Mouse (Mus musculus): ENCODE measurements around the gene Adgrl3.

Adgrl3 gene

DNA sequence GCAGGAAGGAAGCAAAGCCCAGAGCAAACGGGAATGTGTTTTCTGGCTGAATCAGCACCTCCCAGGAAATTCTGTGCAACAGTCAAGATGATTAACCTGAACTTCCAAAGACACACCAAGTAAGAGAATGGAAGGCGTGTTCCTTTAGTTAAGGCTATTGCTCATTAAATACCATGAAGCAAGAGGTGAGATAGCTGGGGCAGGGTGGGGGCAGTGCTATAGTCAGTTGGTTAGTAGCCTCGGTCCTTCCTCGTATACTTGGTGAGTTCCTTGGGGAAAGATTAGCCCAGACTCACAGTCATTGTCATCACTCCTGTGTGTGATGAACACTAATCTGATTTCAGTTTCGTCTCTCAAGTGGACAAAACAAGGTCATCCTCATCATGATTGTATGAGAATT lies 53.0 kb downstream of the Adgrl3 start:
- ATAC-seq (ENCODE audit: insufficient number of reproducible peaks, low FRiP score, low TSS enrichment) = no peak

DNA sequence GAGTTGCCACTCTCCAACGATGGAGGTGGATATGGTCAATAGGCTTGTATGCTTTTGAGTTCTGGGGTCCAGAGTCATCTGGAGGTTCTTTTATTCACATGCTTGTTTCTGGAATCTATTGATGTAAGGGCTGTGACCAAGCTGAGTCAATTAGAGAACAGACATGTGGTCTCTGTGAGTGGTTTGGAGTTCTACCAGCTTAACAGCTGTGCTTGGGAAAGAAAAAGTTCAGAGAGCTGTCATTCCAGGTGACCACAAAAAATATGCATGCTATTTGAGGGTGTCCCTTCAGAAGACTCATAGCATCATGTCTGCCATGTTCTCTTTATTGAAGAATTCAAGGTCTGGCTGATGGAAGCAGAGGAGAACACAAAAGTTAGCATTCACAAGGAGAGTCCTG lies 53.9 kb downstream of the Adgrl3 start:
- no peak for ATAC-seq (ENCODE audit: insufficient number of reproducible peaks, low FRiP score, low TSS enrichment)

DNA sequence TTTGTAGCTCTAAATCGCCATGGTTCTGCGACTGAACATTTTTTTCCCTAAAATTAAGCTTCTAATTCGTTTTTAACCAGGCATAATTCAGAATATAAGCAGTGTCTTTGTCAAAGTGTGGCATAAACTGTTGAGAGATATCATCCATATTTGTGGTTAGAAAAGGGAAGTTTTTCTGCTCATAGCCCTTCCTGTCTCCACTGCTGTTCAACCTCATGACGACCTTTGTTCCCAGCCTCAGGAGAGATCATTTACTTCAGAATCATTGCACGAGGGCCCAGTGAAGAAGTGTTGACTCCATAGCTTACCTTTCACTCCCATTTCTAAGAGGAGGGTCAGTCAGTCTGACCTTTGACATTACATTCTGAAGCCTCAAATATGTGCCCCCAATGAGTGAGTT lies 56.4 kb downstream of the Adgrl3 start:
- no peak for ATAC-seq (ENCODE audit: insufficient number of reproducible peaks, low FRiP score, low TSS enrichment)

DNA sequence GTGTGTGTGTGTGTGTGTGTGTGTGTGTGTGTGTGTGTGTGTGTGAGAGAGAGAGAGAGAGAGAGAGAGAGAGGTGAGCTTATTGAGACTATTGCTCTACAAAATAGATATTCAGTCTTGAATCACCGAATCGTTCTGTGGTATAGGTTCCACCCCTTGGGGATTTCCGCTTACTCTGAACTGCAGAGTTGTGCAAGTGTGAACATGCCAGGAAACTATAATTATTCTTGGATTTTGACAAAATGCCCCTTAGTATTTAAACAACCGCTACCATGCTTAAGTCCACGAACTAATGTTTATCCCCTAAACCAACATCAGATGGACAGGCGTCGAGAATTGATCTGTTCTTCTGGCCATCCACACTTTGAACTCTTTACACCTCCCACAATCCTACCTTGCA lies 57.1 kb downstream of the Adgrl3 start:
- ATAC-seq (ENCODE audit: insufficient number of reproducible peaks, low FRiP score, low TSS enrichment) = no peak

DNA sequence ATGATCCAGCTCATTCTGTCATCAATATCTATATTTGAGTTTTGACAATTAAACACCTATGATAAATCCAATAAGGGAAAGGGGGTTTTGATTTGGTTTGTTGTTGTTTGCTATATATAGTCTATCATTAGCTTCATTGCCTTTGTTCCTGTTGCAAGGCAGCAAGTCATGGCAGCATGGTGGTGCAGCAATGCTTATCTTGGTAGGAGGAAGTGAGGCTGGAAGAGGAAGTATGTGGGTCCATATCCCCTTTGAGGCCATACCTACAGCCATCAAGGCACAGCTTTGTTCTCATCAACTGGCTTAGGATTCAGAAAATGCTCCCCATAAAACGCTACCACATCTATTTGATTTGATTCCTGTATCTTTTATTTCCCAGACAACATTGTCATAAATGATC lies 58.1 kb downstream of the Adgrl3 start:
- ATAC-seq (ENCODE audit: insufficient number of reproducible peaks, low FRiP score, low TSS enrichment) = no peak

DNA sequence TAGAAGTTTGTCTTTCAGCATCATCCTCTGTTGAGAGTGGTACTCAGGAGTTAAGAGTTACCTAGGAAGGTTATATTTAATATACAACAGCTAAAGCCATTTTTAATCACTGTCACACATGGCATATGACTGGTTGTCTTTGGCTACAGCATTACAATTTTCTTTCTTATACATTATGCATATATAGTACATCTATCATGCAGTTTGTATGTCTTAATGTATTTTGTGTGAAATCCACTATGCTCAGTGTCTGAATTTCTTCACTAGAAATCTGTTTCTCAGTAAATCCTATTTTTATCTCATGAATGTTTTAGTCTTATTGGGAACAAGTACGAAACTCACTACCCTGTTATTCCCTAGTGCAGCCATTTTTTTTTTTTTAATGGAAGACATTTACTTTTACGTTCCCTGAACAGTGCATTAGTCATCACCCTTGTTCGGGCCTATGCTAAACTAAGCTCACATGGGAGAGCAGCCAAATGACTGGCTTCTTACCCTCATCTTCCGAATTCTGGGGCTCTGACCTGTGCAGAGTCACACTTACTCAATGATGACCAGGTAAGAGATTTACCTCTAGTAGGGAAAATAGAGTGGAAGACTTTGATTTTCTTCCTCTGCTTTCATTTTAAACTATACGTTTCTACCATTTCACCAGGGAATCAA lies 63.9 kb downstream of the Adgrl3 start:
- ATAC-seq (ENCODE audit: insufficient number of reproducible peaks, low FRiP score, low TSS enrichment) = no peak

DNA sequence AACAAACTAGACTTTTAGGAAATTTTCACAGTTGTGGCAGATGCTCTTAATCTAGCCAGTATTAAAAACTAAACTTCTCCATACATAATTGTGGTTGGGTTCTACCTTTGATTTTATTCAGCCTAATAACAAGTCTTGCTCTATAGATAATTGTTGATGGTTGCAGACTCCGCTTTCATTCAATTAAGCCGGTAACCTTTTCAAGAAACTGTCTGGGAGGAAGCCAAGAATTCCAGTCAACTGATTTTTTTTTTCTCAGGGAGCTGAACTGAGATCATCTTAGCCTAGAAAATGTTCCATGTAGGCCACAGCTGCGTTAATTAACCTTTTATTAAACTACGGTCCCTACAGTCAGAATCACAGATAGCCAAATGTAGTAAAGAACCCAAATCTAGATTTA lies 65.2 kb downstream of the Adgrl3 start:
- ATAC-seq (ENCODE audit: insufficient number of reproducible peaks, low FRiP score, low TSS enrichment) = no peak

DNA sequence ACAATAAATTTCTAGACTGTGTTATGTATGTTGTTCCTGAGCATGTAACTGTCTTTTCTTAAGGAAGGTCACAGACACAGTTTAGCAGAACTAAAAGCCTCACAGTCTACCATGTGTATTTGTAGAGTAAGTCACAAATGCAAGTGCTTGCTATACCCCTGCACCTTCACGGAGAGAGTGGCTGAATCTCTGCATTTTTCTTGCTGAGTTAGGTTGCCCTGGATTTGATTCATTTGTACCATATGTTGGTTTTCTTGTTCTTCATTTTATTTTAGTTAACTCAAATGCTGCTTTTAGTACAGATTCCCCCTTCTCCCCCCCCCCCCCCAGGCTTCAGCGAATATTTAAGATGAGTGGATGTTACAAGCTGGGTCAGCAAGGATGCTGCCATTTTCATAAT lies 68.7 kb downstream of the Adgrl3 start:
- ATAC-seq (ENCODE audit: insufficient number of reproducible peaks, low FRiP score, low TSS enrichment) = no peak

DNA sequence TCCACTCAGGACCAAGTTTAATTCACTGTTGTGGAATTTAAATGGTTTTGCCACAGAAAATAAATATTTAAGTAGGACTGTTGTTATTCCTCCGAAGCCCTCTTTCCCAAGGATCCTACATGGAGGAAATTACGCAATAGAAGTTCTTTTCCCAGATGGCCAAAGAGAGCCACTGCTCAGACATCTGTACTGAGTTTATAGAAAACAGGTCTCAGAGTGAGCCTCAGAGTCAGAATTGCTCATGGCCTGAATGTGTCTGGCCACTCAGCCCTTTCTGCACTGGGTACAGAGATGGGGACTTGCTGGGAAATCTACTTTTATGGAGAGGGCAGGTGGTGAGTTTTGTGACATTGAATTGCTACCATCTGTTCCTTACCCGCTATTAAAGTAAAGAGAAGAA lies 74.7 kb downstream of the Adgrl3 start:
- ATAC-seq (ENCODE audit: insufficient number of reproducible peaks, low FRiP score, low TSS enrichment) = peak; percentile 47; the same call in 1 of the 2 replicates

DNA sequence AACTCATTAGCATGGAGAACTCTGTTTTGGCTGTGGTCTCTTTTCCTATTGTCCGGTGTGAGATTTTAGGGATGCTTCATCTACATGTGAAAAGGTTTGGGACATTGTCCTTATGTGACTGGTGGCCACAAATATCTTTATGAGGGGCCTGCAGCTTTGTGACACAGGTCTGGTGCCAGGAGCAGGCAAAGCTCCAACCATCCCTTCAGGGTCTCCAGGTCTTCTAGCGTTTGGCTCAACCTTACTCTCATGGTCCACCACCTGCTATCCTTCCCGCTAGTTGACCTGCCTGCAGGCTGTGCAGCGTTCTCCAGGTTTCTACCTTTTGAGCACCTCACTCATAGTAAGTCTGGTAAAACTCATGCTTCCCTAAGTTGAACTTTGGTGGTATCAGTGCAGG lies 77.2 kb downstream of the Adgrl3 start:
- ATAC-seq (ENCODE audit: insufficient number of reproducible peaks, low FRiP score, low TSS enrichment) = no peak

DNA sequence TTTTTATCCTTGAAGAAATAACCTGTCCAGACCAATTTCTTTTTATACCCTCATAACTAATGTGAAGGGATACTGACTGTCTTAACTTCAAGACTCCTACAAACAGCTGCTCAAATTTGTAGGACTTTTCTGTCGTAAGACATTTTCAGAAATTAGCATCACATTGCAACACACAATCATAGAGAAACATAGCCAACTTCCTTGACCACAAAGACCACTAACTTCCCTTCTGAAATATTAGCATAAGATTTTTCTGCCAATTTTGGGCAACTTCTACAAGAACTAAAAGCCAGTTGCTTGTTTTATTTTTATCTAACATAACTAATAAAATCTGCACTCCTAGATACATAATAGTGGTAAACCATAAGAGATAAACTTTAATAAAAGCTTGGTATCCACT lies 87.5 kb downstream of the Adgrl3 start:
- ATAC-seq (ENCODE audit: insufficient number of reproducible peaks, low FRiP score, low TSS enrichment) = no peak

DNA sequence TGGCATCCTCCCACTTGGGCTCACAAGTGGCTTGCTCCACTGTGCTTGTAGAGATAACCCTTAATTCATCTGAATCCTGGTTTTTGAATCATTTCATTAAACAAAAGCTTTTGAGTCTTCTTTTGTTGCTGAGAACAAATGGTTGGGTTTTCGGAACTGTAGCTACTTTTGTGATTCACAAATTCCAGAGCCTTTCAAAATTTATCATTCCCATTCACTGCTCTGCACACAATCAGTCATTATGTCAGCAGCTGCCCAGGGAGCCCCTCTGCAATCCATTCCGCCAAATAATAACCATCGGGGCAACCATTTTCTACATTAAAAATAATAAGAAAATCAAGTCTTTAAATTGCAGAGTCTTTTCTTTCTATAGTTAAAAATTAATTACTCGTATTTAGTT lies 104.5 kb downstream of the Adgrl3 start:
- no peak for ATAC-seq (ENCODE audit: insufficient number of reproducible peaks, low FRiP score, low TSS enrichment)

DNA sequence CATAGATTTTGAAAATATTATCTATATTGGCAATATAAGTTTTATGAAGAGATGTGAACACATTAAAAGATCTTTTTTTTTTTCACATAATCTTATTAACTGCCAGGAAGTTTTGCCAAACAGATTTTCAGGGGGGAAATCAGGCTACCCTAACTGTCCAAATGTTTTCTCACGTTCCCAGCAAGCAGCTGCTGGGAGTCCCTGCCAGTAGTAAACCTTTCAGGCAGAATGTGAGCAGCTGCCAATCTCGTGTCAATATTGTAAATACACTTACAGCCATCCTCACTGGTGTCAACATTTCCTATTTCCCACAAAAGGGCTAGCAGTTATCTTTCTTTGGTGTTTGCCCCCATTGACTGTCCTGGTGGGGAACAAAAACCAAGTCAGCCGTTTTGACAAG lies 107.7 kb downstream of the Adgrl3 start:
- ATAC-seq (ENCODE audit: insufficient number of reproducible peaks, low FRiP score, low TSS enrichment) = no peak

DNA sequence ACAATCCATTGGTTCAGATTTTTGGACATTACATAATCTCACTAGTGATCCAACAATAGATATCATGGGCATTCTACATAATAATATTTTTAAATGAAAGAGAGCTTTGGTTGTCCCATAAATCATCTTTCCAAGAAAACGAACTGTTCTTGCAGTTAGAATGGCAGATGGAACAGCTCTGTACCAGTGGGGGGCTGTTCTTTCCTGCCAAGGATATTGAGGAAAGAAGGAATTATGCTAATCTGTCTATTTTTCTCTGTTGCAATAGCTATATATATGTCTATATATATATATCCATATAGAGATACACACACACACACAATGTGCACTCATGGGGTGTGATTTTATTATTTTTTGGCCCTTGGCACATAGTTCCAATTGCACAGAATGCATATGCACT lies 116.5 kb downstream of the Adgrl3 start:
- ATAC-seq (ENCODE audit: insufficient number of reproducible peaks, low FRiP score, low TSS enrichment) = peak; percentile 64

DNA sequence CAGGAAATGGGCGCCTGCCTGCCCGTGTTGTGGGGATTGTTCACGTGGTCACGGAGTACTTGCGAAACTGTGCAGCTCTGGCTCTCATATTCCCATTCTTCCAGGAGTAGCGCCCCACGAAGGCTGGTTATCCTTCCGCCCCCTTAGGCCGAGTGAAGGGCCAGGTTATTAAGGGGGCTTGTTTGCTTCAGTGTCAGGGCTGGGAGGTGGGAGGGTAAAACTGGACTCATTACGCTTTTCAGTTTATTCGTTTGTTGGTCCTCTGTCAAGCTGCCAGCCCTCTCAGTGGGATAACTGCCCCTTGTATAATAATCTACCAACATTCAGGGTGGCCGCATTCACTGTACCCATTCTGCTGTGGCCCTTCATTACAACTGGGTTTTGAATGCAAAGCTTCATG lies 135.9 kb downstream of the Adgrl3 start:
- peak; percentile 43; the same call in 1 of the 2 replicates for ATAC-seq (ENCODE audit: insufficient number of reproducible peaks, low FRiP score, low TSS enrichment)

DNA sequence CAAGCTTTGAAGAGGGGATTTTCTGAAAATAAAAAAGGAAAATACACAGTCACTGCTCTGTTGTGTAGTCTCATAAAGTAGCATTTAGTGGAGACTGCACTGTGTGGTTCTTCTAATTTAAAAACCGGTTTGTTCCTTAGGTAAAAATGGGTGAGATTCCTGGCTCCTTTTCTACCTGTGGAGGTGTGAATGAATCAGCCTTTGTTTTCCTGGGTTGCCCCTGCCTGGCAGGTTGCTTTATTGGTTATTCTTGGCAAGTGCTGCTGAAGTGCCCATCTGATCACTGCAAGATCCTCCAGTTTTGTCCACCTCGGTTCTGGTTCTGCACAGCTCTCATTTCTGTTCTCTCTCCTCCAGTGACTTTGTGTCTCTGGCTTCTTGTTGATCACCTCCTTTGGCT lies 136.3 kb downstream of the Adgrl3 start:
- ATAC-seq (ENCODE audit: insufficient number of reproducible peaks, low FRiP score, low TSS enrichment) = peak; percentile 76

DNA sequence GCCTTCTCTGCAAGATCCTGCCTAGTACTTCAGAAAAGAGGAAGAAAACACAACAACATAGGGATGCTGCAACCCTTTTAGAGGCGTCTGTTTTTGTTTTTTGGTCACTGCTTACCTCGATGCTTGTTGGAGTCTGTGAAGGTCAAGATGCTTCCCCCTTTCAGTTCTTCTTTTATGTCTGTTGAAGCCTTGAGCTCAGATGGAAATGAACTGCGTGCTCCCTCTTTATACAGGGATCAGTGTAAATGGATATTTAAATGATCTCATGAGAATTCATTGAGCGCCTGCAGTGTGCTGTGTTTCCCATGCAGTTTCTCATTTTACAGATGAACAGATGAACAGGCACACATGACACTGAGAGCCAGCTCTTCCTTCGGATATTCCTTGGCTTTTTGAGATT lies 136.9 kb downstream of the Adgrl3 start:
- ATAC-seq (ENCODE audit: insufficient number of reproducible peaks, low FRiP score, low TSS enrichment) = peak; percentile 9; the same call in 1 of the 2 replicates

DNA sequence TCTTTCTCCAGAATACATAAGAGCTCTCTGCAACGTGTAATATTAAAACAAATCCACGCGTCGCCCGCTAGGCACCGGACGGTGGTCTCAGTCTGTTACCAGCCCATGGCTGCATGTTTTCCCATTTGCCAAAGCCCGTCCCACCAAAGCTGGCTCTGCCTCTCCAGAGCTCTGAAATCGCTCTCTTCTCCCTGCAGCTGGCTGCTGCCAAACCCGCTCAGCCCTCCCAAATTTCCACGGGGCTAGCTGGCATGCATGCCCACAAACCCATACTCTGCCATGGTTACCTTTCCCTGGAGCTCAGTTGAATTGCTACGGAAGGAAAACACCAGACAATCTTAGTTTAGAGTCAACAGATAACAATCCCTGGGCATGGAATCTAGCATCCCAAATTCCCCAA lies 139.1 kb downstream of the Adgrl3 start:
- no peak for ATAC-seq (ENCODE audit: insufficient number of reproducible peaks, low FRiP score, low TSS enrichment)

DNA sequence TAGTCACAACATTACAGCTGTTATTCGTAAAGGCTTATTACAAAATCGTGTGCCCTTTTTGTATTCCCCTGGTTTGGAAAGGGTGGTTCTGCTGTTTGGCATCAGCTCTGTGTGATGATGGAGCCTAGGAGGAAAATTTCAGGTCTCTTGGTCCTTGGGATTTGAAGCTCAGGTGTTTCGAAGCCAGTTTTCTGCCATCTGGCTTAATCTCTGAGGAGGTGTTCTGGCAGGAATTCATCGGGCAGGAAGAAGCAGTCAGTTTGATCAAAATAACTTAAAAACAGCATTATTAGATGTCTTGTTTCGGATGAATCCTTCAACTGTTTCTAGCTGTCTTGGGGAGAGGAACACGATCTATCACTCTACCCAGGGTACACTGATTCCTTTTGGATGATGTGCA lies 140.5 kb downstream of the Adgrl3 start:
- 0 out of 2 replicates have a peak, but pooled peaks have one; percentile 27 for ATAC-seq (ENCODE audit: insufficient number of reproducible peaks, low FRiP score, low TSS enrichment)

DNA sequence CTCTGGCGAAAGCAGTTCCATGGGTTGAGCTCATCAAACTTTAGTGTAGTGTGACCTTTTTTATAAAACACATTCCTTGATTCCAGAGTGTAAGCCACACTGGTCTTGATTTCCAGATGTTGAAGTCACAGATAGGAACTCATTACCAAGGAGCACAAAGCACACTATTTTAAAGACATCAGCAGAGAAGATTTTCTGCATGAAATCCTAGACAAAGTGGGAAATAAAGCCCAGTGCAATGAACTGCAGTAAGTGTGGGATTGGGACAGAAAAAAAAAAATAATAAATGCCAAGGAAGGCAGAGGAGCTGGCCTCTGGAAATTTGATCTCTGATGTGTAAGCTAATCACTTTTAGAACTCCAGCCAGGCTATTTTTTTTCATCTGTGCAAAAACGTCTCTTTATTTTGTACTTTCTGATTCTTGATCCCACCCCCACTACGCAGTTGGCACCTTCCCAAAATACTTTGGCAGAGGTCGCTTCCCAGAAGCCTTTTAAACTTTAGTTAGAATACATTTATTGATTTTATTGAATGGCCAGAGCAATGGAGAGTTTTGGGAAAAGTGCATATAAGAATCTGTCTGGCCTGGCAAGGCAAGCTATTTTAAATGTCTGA lies 169.0 kb downstream of the Adgrl3 start:
- ATAC-seq (ENCODE audit: insufficient number of reproducible peaks, low FRiP score, low TSS enrichment) = no peak

DNA sequence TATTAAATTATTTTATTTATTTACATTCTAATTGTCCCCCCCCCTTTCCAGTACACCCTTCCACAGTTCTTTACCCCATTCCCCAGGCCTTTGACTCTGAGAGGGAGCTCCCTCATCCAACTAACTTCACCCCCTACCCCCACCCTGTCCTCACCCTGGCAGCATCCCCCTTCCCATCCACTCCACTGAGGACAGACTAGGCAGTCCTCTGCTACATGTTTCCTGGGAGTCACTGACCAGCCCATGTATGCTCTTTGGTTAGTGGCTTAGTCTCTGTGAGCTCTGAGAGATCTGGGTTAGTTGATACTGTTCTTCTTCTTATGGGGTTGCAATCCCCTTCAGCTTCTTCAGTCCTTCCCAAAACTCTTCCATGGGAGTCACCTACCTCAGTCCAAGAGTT lies 180.4 kb downstream of the Adgrl3 start:
- no peak for ATAC-seq (ENCODE audit: insufficient number of reproducible peaks, low FRiP score, low TSS enrichment)

DNA sequence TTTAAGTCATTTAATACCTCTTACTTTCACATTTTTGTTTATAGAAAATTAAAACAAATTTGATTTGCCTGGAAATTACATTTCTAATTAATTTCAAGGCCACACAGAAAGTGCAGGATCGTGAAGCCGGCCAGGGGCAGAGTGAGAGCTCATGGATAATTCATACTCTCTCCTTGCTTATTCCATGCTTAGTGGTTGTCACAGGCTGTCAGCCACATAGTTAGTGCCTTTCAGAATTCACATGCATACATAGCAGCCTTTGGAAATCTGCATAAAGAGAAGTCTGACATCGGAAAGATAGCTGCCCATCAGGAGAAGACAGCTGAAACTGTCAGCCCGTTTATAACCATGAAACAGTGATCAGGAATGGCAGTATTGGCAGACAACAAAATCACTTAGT lies 181.9 kb downstream of the Adgrl3 start:
- ATAC-seq (ENCODE audit: insufficient number of reproducible peaks, low FRiP score, low TSS enrichment) = no peak

Measured in cerebellum, adult (tissue).